Mouse (Mus musculus): ENCODE results near the gene Hes5. TPM values are rescaled to one million over a fixed set of nuclear protein-coding genes. Genes with fewer than 3 reads are reported as not detected.
A peak's percentile ranks its signal among the peaks of the same experiment; 100 is the strongest.

Gene Hes5
- polyA plus RNA-seq, 2 experiments from 2014 or later = 0.59 TPM; not detected in 1

DNA sequence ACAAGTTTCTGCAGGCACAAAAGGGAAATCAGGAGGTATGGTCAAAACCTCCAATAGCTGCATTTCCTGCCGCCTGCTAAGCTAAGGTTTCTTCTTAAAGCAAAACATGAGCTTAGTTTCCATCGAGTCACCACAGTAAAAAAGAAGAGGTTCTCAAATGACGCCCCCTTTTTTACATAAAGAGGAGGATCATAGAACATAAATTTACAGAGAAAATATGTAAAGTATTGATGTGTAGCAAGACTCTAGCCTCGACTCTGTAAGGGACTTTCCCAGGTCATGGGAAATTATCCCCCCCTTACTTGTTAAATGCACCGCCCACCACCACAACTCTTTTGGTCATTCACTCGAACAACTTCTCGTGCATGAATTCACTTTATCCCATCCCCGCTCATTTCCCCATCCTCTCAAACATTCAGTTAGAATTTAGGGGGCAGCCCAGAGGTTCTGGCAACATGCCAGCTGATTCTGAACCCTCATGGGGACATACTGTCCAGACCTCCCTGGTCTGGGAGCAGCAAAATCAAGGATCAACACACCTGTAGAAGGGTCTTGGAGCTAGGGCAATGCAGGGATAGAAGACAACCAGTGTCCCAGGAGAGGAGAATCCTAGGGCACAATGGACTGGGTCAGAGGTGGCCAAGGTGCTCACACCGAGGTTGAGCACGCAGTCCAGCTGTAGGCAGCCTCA, 17.9 kb upstream of the Hes5 start:
- peak; percentile 50 for ATAC-seq

DNA sequence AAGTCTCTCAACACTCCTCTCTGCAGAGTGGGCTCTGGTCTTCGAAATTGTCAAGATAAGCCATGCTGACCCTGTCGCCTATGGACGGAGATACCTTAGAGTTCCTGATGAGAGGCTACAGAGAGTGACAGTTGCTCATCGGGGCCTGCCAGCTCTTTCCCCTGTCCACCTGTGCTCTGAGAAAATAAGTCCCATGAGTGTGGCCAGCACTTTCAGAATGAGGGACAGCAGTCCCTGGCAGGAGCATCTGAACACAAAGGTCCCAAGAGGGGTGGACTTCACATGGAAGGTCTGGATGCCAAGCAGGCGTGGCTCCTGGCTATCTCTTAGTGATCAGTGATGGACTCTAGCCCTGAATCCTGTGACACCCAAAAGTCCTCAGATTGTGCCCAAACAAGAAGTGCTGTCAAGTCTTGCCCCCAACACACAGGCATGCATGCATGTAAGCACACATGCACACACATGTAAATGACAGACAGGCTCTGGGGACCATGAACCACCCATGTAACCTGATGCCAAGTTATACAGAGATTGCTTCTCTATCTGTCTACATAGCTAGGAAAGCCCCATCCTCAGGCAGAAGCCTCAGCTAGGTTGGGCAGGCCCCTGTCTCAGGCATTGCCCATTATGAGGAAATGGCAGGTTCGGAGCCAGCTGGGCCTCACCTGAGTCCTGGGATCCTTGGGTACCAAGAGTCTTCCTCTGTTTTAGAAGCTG, 17.2 kb upstream of the Hes5 start:
- ATAC-seq = peak; percentile 13

- ATAC-seq = peak; percentile 88
Observed at GRCm38 (mm10) chr4:154944121-154944590, 16.6 kb upstream of the Hes5 start.

GRCm38 (mm10) chr4:154946319-154946718, 14.4 kb upstream of the Hes5 start:
- ATAC-seq = no peak

DNA sequence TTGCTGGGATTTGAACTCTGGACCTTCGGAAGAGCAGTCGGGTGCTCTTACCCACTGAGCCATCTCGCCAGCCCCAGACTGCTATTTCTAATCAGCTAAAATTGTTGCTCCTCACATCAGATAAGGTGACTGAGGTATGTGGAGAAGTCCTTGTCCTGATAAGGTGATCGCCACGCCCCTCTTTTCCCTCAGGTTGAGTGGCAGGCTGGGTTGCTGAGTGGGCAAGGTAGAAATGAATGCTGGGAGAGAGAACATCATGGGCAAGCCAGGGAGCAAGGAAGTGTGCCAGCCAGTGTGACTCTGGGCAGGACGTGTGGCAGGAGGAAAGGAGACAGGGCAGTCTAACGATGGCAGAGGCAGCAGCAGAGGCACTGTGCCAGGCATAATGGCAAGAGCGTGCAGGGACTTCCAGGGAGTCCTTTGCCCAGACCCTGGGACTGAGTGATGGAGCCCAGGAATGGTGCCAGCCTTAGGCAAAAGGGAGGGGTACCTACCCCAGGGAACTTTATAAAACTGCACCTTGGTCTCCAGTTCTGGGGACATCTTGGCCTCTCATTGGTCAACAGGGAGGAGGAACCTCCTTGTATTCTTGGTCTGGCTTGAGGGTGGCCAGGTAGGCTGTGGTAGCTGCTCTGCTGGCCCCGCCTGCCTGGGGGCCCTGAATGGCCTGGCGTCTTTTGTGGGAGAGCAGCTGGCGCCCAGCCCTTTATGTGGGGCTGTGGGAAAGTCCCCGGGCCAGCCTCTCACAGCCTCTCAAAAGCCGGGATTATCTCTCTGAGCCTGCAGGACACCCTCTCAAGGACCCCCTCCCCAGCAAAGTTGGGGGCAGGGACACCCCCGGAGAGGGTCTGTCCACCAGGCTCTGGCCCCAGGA, 12.4 kb upstream of the Hes5 start:
- ATAC-seq = no peak

GRCm38 (mm10) chr4:154948940-154949588, 11.7 kb upstream of the Hes5 start:
- ATAC-seq = no peak

- no peak for ATAC-seq
Observed at GRCm38 (mm10) chr4:154949589-154949982, 11.1 kb upstream of the Hes5 start.

DNA sequence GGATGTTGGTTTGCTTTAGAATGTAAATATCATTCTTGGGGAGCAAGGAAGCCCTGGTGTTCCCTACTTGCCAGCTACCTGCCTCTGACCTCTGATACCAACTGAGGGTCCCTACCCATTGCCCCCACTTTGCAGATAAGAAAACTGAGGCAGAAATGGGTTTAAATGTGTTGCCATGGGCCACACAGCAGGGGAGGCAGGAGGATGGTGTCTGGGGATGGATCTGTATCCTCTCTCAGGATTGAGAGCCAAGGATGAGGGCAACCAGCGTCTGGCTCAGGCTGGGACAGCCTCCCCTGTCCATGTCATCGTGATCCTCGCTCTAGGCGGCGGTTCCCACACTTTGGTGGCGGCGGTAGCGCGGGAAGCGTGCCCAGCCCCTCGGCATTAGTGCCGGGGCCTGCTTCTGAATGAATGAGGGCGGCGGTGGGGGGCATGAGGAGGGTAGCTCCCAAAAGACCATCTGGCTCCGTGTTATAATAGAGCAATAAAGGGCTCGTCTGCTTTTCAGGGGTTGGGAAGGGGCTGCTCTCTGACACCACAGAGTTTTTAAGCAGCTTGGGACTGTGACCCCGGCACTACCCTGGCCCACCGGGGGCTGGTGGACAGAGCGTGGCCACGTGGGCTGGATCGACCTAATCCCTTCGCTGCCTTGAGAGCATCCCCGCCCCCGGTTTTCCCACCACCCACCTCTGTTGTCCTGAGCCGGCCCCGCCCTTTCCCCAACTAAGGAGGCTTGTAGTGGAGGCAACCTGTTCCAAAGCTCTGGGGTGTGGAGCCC, 8.1 kb upstream of the Hes5 start:
- no peak for ATAC-seq

DNA sequence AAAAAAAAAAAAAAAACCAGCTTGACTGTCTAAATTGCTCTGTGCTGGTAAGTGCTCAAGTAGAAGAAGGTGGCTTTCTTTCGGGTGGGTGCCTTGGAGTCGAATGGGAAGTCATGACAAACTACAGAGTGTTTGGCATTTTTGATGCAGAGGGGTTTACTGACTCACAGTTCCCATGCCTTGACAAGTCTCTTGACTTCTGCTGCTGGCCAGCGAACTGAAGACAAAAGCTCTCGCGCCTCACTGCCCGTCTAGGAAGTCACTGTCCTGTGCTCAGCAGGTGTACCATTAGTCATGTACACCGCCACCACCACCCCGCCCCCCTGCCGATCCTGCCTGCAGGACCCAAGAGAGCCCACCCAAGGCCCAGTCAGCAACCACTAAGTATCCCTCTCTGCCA, 4.1 kb upstream of the Hes5 start:
- no peak for ATAC-seq

GRCm38 (mm10) chr4:154957289-154957993, 3.3 kb upstream of the Hes5 start:
- ATAC-seq = no peak

GRCm38 (mm10) chr4:154958171-154958570, 2.6 kb upstream of the Hes5 start:
- no peak for ATAC-seq

- no peak for ATAC-seq
Observed at GRCm38 (mm10) chr4:154958621-154959020, 2.1 kb upstream of the Hes5 start.

GRCm38 (mm10) chr4:154960021-154960689, 568 bp upstream of the Hes5 start:
- ATAC-seq = no peak

DNA sequence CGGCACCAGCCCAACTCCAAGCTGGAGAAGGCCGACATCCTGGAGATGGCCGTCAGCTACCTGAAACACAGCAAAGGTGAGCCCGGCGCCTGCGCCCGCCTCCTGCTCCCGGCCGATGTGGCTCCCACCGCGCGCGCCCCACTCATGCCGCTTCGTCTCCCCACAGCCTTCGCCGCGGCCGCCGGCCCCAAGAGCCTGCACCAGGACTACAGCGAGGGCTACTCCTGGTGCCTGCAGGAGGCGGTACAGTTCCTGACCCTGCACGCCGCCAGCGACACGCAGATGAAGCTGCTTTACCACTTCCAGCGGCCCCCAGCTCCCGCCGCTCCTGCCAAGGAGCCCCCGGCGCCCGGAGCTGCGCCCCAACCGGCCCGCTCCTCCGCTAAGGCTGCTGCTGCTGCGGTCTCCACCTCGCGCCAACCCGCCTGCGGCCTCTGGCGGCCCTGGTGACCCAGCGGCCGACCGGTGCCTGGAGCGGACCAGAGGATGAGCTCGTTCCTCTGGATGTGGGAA, 559 bp downstream of the Hes5 start:
- ATAC-seq = peak; percentile 31

DNA sequence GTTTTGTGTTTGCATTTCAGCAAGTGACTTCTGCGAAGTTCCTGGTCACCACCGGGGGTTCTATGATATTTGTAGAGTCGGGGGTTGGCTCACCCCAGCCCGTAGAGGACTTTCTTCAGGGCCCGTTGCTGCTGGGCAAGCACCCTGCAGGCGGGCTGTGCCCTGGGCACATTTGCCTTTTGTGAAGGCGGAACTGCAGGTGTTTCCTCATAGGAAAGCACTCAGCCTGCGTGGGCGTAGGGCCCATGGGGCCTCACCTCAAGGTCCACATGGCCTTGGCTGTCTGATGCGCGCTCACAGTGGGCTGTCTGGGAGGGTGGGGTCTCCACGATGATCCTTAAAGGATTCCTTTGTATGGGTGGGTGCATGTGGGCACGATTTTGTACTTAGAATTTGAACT, 1.2 kb downstream of the Hes5 start:
- ATAC-seq = peak; percentile 19

- ATAC-seq = no peak
Observed at GRCm38 (mm10) chr4:154962683-154963082, 2.0 kb downstream of the Hes5 start.

GRCm38 (mm10) chr4:154963190-154963836, 2.6 kb downstream of the Hes5 start:
- ATAC-seq = no peak

GRCm38 (mm10) chr4:154963901-154964580, 3.3 kb downstream of the Hes5 start, which contains the start of gene Pank4:
Pank4 (plus strand) TSS chr4:154964123.
- peak; percentile 82 for ATAC-seq
